Mouse (Mus musculus) hindbrain, embryonic 10.5 days (tissue): ENCODE results near the gene Ldha. TPM values are rescaled to one million over a fixed set of nuclear protein-coding genes. Genes with fewer than 3 reads are reported as not detected.
A peak's percentile ranks its signal among the peaks of the same experiment; 100 is the strongest.
"Not testable (repeated sequence)": the region's sequence is repeated elsewhere in the genome, so short reads cannot be mapped to it uniquely, and the experiment has no call there.

Experiments used
- DNase-seq: peaks from one replicate; pipeline ENCODE4 v3.0.0-alpha.2; 2017; ENCODE audit warnings: low spot score
- H3K27ac ChIP-seq: fragments of 300-500 bp; sonication (generic); 2 replicates; pipeline ENCODE4 v1.5.1; 2016; ENCODE audit warnings: mild to moderate bottlenecking, moderate library complexity
- H3K27me3 ChIP-seq: fragments of 300-500 bp; sonication (generic); 2 replicates; pipeline ENCODE4 v1.6.1; 2016; ENCODE audit warnings: mild to moderate bottlenecking; ENCODE audit not compliant: poor library complexity, insufficient read depth, severe bottlenecking
- H3K36me3 ChIP-seq: fragments of 300-500 bp; sonication (generic); 2 replicates; pipeline ENCODE4 v1.6.1; 2016; ENCODE audit warnings: mild to moderate bottlenecking, moderate library complexity
- H3K4me1 ChIP-seq: fragments of 300-500 bp; sonication (generic); replicated peaks from 2 replicates; pipeline ENCODE4 v1.6.1; 2016; ENCODE audit warnings: mild to moderate bottlenecking
- H3K4me3 ChIP-seq: fragments of 300-500 bp; sonication (generic); 2 replicates; pipeline ENCODE4 v1.5.1; 2016; ENCODE audit warnings: mild to moderate bottlenecking, moderate library complexity
- H3K9me3 ChIP-seq: fragments of 300-500 bp; sonication (generic); 2 replicates; pipeline ENCODE4 v1.6.1; 2016; ENCODE audit warnings: mild to moderate bottlenecking, moderate library complexity
- WGBS: fragments of 180-500 bp; shearing (Covaris S2); methylation state at CpG from one replicate; pipeline ENCODE4 v1.1.7; 2016; 5-methylcytosine and 5-hydroxymethylcytosine counted together
- polyA plus RNA-seq: library from polyadenylated mRNA; unstranded; fragments of >200 nt; fragmentation: Nextera tagmentation; extraction: Ambion mirVana; gene quantifications from 2 replicates; pipeline ENCODE4 v1.2.1, GENCODE M21; 2016

Gene Ldha
- polyA plus RNA-seq, 1 experiment from 2014 or later, result 2,204 TPM

DNA sequence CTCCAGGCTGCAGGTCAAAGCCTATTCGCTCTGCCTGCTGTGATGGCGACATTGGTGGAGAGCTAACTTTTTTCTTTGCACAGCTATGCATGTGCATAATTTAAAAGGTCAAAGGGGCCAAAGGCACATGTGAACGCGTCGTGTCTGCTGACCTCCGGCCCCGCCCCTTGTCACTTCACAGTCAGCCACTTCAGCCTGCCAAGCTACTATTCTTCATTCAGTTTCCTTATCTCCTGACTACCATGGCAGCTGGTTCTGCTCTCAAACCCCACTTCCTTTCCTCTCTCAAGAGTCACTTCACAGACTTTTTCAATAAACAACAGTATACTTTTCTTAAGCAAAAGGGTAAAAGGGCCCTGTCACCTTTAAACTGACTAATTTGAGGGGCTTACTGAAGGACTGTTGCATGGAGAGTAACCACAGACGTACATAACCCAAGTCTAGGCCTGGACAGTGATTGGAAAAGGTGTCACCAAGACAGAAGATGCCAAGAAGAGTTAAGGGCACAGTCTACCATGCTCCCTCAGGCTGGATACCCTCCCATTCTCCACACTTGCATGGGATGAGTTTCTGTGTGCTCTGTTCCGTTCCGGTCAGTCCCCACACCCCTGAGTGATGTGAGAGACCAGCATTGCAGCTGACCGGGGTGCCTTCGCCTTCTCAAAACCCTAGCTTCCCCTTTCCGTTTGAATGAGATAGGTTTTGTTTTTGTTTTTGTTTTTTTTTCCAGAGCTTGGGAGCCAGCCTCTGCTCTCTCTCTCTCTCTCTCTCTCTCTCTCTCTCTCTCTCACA lies 10.3 kb upstream of the Ldha start:
- peak; percentile 38 for DNase-seq
- H3K4me3 ChIP-seq, result no peak overlapping the region
- H3K27me3 ChIP-seq, result no peaks in the 10 kb centered on the region
- H3K9me3 ChIP-seq, result no peaks in the 10 kb centered on the region
- H3K36me3 ChIP-seq, result no peaks in the 10 kb centered on the region
- WGBS, result 51% methylated on average over 13 of the region's 13 CpGs
- peaks cover 38% of the 10 kb centered on the region for H3K4me1 ChIP-seq
- no peak overlapping the region for H3K27ac ChIP-seq

DNA sequence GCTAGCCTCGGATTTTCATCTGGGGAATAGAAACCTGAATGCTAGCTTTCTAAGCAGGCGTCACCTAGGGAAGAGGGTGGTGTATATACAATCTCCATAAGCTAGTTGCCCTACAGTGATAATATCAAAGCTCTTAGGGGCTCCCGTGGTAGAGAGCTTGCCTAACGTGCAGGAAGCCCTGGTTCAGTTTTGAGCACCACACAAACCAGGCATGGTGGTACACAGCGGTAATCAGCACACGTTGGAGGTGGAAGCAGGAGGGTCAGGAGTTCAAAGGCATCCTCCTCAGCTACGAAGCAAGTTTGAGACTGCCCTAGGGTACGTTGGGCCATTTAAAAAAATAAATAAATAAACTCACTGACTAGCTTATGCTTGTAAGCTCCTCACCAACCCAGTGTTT lies 9.6 kb upstream of the Ldha start:
- Histone ChIP-seq H3K36me3 (no peaks in the 10 kb centered on the region), H3K27ac (no peak overlapping the region), H3K4me1 (peaks cover 38% of the 10 kb centered on the region), H3K9me3 (no peaks in the 10 kb centered on the region), H3K27me3 (no peaks in the 10 kb centered on the region), H3K4me3 (no peak overlapping the region)
- WGBS, result 81% methylated on average over 8 of the region's 8 CpGs
- no peak for DNase-seq

DNA sequence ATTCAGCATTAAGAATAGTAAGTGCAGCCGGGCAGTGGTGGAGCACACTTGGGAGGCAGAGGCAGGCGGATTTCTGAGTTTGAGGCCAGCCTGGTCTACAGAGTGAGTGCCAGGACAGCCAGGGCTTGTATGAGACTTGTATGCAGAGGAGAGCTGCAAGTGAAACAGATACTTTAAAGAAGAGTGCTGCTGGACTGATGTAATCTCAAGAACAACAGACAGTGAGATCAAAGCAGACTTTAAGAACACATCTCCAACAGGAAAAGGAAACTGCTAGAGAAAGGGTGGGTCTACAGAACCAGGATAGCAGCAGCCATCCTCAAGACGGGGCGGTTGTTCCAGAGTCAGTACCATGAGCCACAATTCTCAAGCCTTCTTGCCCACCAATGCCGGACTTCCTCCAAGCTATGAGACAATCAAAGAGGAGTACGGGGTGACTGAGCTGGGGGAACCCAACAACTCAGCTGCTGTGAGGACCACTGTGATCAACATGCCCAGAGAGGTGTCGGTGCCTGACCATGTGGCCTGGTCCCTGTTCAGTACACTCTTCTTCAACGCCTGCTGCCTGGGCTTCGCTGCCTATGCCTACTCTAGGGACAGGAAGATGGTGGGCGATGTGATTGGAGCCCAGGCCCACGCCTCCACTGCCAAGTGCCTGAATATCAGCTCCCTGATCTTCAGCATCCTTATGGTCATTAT lies 9.0 kb upstream of the Ldha start:
- H3K4me1 ChIP-seq, result peaks cover 42% of the 10 kb centered on the region
- 92% methylated on average over 11 of the region's 11 CpGs for WGBS
- H3K4me3 ChIP-seq, H3K36me3 ChIP-seq, H3K27me3 ChIP-seq, DNase-seq, H3K9me3 ChIP-seq, H3K27ac ChIP-seq: not testable (repeated sequence)

DNA sequence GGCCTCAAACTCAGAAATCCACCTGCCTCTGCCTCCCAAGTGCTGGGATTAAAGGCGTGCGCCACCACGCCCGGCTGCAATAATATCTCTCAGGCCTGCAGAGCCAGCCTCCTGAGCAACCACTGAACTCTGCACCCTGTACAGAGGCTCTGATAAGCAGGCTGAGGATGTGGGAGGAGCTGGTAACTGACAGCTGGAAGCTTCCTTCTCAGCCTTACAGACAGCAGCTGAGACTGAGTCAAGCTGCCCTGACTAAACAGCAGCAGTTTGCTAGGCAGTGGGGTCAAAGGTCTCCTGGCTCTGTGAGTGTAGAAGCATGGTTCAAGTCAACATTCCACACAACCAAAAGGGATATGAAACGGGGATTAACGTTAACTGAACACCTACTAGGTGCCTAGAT lies 8.0 kb upstream of the Ldha start:
- H3K9me3 ChIP-seq, result no peaks in the 10 kb centered on the region
- no peaks in the 10 kb centered on the region for H3K36me3 ChIP-seq
- H3K4me3 ChIP-seq, result no peak overlapping the region
- no peak overlapping the region for H3K27ac ChIP-seq
- DNase-seq, result peak; percentile 42
- H3K4me1 ChIP-seq, result peaks cover 50% of the 10 kb centered on the region
- 67% methylated on average over 6 of the region's 6 CpGs for WGBS
- H3K27me3 ChIP-seq, result no peaks in the 10 kb centered on the region

DNA sequence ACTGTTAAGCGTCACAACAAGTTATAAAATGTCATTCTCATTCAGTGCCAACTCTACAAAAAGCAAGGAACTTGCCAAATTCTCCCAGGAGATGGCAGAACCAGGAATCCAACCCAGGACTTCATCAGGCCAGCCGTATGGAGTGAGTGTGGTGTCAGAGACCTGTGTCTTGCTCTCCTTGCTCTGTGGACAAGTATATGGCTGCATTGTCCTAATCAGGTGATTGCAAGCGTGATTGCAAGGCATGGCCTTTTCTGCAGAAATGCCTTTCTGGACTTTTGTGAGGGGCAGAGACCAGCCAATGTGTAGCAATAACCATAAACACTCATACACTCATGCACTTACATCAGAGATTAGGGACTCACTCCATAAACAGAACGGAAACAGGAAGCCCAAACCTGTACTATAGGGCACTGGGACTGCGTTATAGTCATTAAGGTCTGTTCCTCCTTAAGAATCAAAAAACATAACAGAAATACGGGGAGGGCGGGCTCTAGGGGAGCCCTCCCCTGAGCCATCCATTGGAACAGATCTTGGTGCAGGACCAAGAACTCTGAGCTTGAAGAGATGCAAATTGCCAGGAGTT lies 7.5 kb upstream of the Ldha start:
- H3K4me3 ChIP-seq, result no peak overlapping the region
- no peak overlapping the region for H3K27ac ChIP-seq
- H3K4me1 ChIP-seq, result peaks cover 55% of the 10 kb centered on the region
- no peak for DNase-seq
- H3K9me3 ChIP-seq, result no peaks in the 10 kb centered on the region
- 90% methylated on average over 7 of the region's 7 CpGs for WGBS
- H3K27me3 ChIP-seq, result no peaks in the 10 kb centered on the region
- no peaks in the 10 kb centered on the region for H3K36me3 ChIP-seq

- DNase-seq, result peak; percentile 27
- H3K4me1 ChIP-seq, result peaks cover 64% of the 10 kb centered on the region
- H3K4me3 ChIP-seq, result no peak overlapping the region
- no peaks in the 10 kb centered on the region for H3K9me3 ChIP-seq
- no peaks in the 10 kb centered on the region for H3K27me3 ChIP-seq
- H3K27ac ChIP-seq, result peak overlapping the region; percentile 74
- WGBS, result 26% methylated on average over 14 of the region's 14 CpGs
- H3K36me3 ChIP-seq, result no peaks in the 10 kb centered on the region
Measured at GRCm38 (mm10) chr7:46834994-46835610, 6.2 kb upstream of the Ldha start.

- no peak for DNase-seq
- Histone ChIP-seq H3K27ac (no peak overlapping the region), H3K4me1 (peaks cover 65% of the 10 kb centered on the region), H3K27me3 (peaks cover 9% of the 10 kb centered on the region; the same call in 1 of the 2 replicates), H3K36me3 (no peaks in the 10 kb centered on the region), H3K4me3 (no peak overlapping the region), H3K9me3 (no peaks in the 10 kb centered on the region)
- WGBS, result 81% methylated on average over 5 of the region's 5 CpGs
Measured at GRCm38 (mm10) chr7:46836357-46836756, 4.9 kb upstream of the Ldha start.

GRCm38 (mm10) chr7:46837073-46837472 lies 4.2 kb upstream of the Ldha start:
- 40% methylated on average over 5 of the region's 5 CpGs for WGBS

DNA sequence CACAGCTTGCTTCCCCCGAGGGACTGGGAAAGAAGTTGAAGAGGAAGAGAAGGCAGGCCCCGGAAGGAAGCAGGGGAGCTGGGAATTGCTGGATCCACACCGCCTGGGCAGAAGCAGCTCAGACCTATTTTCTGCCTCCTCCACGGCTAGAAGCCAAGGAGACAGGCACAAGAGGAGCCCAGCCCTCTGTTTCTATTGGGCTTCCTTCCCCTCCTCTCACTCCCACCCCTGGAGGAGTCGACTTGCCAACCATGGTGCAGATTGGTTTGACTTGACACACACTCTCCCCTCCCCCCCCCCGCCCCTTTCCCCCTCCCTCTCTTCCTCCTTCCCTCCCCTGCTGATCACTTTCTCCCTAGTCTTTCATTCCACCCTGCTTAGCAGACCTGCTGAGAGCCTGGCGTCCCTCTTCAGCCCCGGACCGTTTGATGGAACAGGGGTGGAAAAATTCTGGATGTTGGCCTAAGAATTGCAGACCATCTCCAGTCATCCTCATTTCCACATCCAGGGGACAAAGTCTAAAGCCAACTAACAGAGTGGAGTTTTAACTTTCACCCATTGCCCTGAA lies 3.1 kb upstream of the Ldha start:
- peaks cover 69% of the 10 kb centered on the region for H3K4me1 ChIP-seq
- 2% methylated on average over 9 of the region's 9 CpGs for WGBS
- H3K27me3 ChIP-seq, result peaks cover 20% of the 10 kb centered on the region; the same call in 1 of the 2 replicates
- DNase-seq, result peak; percentile 47
- no peaks in the 10 kb centered on the region for H3K36me3 ChIP-seq
- H3K27ac ChIP-seq, result peak overlapping the region; percentile 80
- peak overlapping the region; percentile 23 for H3K4me3 ChIP-seq
- H3K9me3 ChIP-seq, result no peaks in the 10 kb centered on the region

More at GRCm38 (mm10) chr7:46837073-46837472, 4.2 kb upstream of the Ldha start:
- no peak for DNase-seq
- peak overlapping the region; percentile 13; the same call in 1 of the 2 replicates for H3K27ac ChIP-seq
- peaks cover 16% of the 10 kb centered on the region; the same call in 1 of the 2 replicates for H3K27me3 ChIP-seq
- H3K4me3 ChIP-seq, result no peak overlapping the region
- no peaks in the 10 kb centered on the region for H3K36me3 ChIP-seq
- H3K4me1 ChIP-seq, result peaks cover 68% of the 10 kb centered on the region
- H3K9me3 ChIP-seq, result no peaks in the 10 kb centered on the region

DNA sequence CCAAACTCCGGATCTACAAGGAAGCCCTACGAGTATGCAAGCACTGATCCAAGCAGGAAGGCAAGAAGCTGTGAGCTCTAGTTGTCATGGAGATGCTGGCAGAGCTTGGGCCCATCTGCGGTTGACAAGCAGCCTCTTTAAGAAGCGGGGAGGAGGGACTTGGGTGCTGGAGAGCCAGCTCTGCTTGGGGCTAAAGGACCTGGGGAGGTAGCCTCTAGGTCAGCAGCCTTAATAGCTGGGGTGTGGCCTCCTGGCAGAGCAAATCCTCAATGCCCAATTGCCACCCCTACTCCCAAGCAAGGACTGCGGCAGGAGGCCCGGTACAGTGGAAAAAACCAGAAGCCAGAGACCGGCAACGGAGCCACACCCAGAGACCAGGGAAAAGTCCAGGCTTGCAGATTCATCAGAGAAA lies 2.4 kb upstream of the Ldha start:
- Histone ChIP-seq H3K36me3 (no peaks in the 10 kb centered on the region), H3K27ac (peak overlapping the region; percentile 50; the same call in 1 of the 2 replicates), H3K27me3 (peaks cover 25% of the 10 kb centered on the region; the same call in 1 of the 2 replicates), H3K4me1 (peaks cover 66% of the 10 kb centered on the region), H3K4me3 (no peak overlapping the region), H3K9me3 (no peaks in the 10 kb centered on the region)
- WGBS, result 5% methylated on average over 8 of the region's 8 CpGs
- peak; percentile 52 for DNase-seq

DNA sequence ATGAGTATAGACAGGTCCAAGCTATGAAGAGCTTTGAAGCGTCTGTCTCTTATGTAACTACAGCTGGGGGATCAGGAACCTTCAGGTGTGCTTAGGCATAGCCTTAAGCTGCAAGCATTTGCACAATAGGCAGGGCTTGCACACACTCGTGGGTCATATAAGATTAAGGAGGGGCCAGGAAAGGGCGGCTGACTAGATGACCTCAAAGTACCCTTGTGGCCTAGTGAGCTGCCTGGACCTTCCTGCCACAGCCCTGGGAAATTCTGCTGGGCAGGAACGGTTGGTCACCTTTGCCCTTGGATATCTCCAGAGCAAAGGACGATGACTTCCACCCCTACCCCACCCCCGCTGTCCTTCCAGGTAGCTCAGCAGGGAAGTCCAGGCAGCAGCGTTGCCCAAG lies 1.8 kb upstream of the Ldha start:
- peaks cover 70% of the 10 kb centered on the region for H3K4me1 ChIP-seq

GRCm38 (mm10) chr7:46839861-46840260 lies 1.4 kb upstream of the Ldha start:
- H3K4me1 ChIP-seq, result peaks cover 70% of the 10 kb centered on the region
- no peak overlapping the region for H3K4me3 ChIP-seq
- H3K9me3 ChIP-seq, result no peaks in the 10 kb centered on the region
- no peak overlapping the region for H3K27ac ChIP-seq
- WGBS, result 70% methylated on average over 5 of the region's 5 CpGs
- DNase-seq, result no peak
- peaks cover 27% of the 10 kb centered on the region; the same call in 1 of the 2 replicates for H3K27me3 ChIP-seq
- H3K36me3 ChIP-seq, result no peaks in the 10 kb centered on the region

More for the DNA sequence above, 1.8 kb upstream of the Ldha start:
- Histone ChIP-seq H3K27me3 (peaks cover 27% of the 10 kb centered on the region; the same call in 1 of the 2 replicates), H3K4me3 (no peak overlapping the region), H3K36me3 (no peaks in the 10 kb centered on the region), H3K27ac (peak overlapping the region; percentile 50; the same call in 1 of the 2 replicates), H3K9me3 (no peaks in the 10 kb centered on the region)
- WGBS, result 29% methylated on average over 7 of the region's 7 CpGs
- DNase-seq, result no peak
